Mouse (Mus musculus): Measurements from ENCODE around the gene 4930579F01Rik. TPM values are rescaled to one million over a fixed set of nuclear protein-coding genes. Genes with fewer than 3 reads are reported as not detected.
A peak's percentile ranks its signal among the peaks of the same experiment; 100 is the strongest.
"Not testable (repeated sequence)": the region's sequence is repeated elsewhere in the genome, so short reads cannot be mapped to it uniquely, and the experiment has no call there.

Gene 4930579F01Rik
- polyA plus RNA-seq, 1 experiment: not detected

DNA sequence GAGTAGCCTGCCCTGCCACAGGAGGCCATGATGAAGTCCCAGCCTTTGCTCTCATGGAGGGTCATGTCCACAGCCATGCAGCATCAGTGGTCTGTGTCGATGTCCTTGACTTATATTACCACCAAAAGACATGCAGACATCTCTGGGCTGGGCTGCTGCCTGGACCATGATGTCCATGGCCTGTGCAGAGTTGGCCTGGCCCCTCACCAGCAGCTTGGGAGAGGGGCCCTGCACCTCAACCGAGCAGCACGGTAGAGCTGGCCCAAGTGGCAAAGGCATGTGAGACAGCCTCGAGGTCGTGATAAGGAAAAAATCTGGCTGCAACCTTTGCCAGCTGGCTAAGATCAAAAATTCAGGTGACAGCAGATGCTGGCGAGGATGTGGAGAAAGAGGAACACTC, 54.0 kb downstream of the 4930579F01Rik start:
- H3K27ac ChIP-seq (ENCODE audit: insufficient read depth, low read depth, low read length): no peak overlapping the region
- TF ChIP-seq CTCF (conservative IDR thresholded peaks at IDR 0.05; ENCODE audit: insufficient read depth, insufficient read length, low read depth, low read length) (no peak), POLR2A (IDR thresholded peaks at IDR 0.05; ENCODE audit: low read depth, low read length) (no peak)
- no peak overlapping the region for H3K4me3 ChIP-seq (ENCODE audit: insufficient read depth, low read depth, low read length)
- peaks cover 3% of the 10 kb centered on the region; the same call in 1 of the 2 replicates for H3K4me1 ChIP-seq (ENCODE audit: control insufficient read depth, insufficient read depth, low read length)
- no peaks in the 10 kb centered on the region for H3K27me3 ChIP-seq (replicated peaks; ENCODE audit: control insufficient read depth, insufficient read depth, low read length)
- 88% methylated on average over 6 of the region's 6 CpGs for WGBS
- no peak for DNase-seq
- H3K36me3 ChIP-seq (ENCODE audit: control insufficient read depth, insufficient read depth, low read length): no peaks in the 10 kb centered on the region

DNA sequence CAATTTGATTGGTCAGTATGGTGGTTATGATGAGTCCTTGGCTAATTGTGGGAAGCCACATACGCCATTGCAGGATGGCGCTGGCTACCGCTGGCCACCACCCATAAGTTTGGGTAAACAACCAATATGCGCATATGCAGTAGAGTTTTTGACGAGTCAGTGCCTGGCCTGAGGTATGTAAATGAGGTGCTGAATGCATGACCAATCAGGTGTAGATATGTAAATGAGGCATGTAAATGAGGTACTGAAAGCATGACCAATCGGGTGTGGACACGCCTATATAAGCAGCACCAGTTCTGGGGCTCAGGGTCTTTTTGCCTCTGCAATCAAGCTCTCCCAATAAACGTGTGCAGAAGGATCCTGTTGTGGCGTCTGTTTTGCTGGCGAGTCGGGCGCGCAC, 55.5 kb downstream of the 4930579F01Rik start:
- WGBS: 94% methylated on average over 13 of the region's 13 CpGs
- H3K27ac ChIP-seq (ENCODE audit: insufficient read depth, low read depth, low read length); H3K27me3 ChIP-seq (replicated peaks; ENCODE audit: control insufficient read depth, insufficient read depth, low read length); DNase-seq; H3K4me3 ChIP-seq (ENCODE audit: insufficient read depth, low read depth, low read length); H3K36me3 ChIP-seq (ENCODE audit: control insufficient read depth, insufficient read depth, low read length); H3K4me1 ChIP-seq (ENCODE audit: control insufficient read depth, insufficient read depth, low read length): not testable (repeated sequence)

DNA sequence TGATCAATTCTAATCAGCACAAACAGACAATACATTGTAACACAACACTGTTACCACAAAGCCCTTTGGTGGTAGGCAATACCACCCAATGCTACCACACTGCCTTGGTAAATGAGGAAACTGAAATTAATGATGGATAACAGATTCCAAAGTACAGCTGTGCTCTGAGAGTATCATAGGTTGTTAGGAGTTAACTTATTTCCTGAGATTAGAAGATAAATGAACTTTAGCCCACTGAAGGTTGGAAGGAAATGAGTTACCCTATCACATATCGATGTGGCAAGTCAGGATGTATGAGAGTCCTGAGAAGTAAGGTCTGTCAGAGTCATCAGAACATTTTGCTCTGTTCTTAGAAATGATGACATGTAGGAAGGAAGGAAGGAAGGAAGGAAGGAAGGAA, 59.1 kb downstream of the 4930579F01Rik start:
- TF ChIP-seq CTCF (conservative IDR thresholded peaks at IDR 0.05; ENCODE audit: insufficient read depth, insufficient read length, low read depth, low read length): no peak
- no peak for TF ChIP-seq POLR2A (IDR thresholded peaks at IDR 0.05; ENCODE audit: low read depth, low read length)
- no peak overlapping the region for H3K27ac ChIP-seq (ENCODE audit: insufficient read depth, low read depth, low read length)
- no peaks in the 10 kb centered on the region for H3K36me3 ChIP-seq (ENCODE audit: control insufficient read depth, insufficient read depth, low read length)
- peak; percentile 12 for DNase-seq
- no peak overlapping the region for H3K4me3 ChIP-seq (ENCODE audit: insufficient read depth, low read depth, low read length)
- 24% methylated on average over 1 of the region's 1 CpGs for WGBS
- H3K27me3 ChIP-seq (replicated peaks; ENCODE audit: control insufficient read depth, insufficient read depth, low read length): no peaks in the 10 kb centered on the region
- H3K4me1 ChIP-seq (ENCODE audit: control insufficient read depth, insufficient read depth, low read length): no peaks in the 10 kb centered on the region; the same call in 1 of the 2 replicates

DNA sequence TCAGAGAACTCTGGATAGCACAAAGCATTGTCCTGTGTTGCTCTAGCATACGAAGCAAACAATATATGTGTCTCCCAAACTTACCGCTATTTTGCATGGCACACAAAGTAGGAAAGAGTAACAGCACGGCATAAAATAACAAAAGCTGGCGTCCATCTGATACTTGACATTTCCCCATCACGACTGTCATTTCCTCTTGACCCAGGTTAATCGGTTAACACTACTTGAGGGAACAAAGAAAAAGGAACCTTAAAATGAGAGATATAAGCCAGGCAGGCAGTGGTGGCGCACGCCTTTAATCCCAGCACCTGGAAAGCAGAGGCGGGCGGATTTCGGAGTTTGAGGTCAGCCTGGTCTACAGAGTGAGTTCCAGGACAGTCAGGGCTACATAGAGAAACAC, 59.7 kb downstream of the 4930579F01Rik start:
- Histone ChIP-seq H3K27ac (ENCODE audit: insufficient read depth, low read depth, low read length) (no peak overlapping the region), H3K27me3 (replicated peaks; ENCODE audit: control insufficient read depth, insufficient read depth, low read length) (no peaks in the 10 kb centered on the region), H3K4me1 (ENCODE audit: control insufficient read depth, insufficient read depth, low read length) (no peaks in the 10 kb centered on the region; the same call in 1 of the 2 replicates), H3K36me3 (ENCODE audit: control insufficient read depth, insufficient read depth, low read length) (no peaks in the 10 kb centered on the region), H3K4me3 (ENCODE audit: insufficient read depth, low read depth, low read length) (no peak overlapping the region)
- TF ChIP-seq CTCF (conservative IDR thresholded peaks at IDR 0.05; ENCODE audit: insufficient read depth, insufficient read length, low read depth, low read length) (no peak), POLR2A (IDR thresholded peaks at IDR 0.05; ENCODE audit: low read depth, low read length) (no peak)
- 77% methylated on average over 11 of the region's 11 CpGs for WGBS
- no peak for DNase-seq

DNA sequence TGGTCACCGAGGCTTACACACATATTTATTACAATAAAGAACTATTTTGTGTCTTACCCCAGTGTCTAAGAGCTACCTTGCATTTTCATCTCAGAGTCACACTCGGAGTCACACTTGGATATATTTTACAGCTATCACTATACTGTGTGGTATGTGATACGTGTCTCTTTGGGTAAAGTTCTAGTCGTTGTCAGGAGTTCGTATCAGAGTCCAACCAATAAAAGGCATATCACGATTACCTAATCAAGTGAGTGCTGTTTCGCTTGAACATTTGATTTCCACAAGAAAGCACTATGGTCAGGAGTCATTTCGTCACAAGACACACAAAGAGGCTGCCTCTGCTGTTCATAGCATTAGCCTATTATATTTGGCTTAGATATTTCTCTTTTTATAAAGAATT, 60.2 kb downstream of the 4930579F01Rik start:
- Histone ChIP-seq H3K4me3 (ENCODE audit: insufficient read depth, low read depth, low read length) (no peak overlapping the region), H3K27ac (ENCODE audit: insufficient read depth, low read depth, low read length) (no peak overlapping the region), H3K27me3 (replicated peaks; ENCODE audit: control insufficient read depth, insufficient read depth, low read length) (no peaks in the 10 kb centered on the region), H3K4me1 (ENCODE audit: control insufficient read depth, insufficient read depth, low read length) (no peaks in the 10 kb centered on the region; the same call in 1 of the 2 replicates), H3K36me3 (ENCODE audit: control insufficient read depth, insufficient read depth, low read length) (no peaks in the 10 kb centered on the region)
- DNase-seq: no peak
- 84% methylated on average over 8 of the region's 8 CpGs for WGBS
- TF ChIP-seq POLR2A (IDR thresholded peaks at IDR 0.05; ENCODE audit: low read depth, low read length) (no peak), CTCF (conservative IDR thresholded peaks at IDR 0.05; ENCODE audit: insufficient read depth, insufficient read length, low read depth, low read length) (no peak)

DNA sequence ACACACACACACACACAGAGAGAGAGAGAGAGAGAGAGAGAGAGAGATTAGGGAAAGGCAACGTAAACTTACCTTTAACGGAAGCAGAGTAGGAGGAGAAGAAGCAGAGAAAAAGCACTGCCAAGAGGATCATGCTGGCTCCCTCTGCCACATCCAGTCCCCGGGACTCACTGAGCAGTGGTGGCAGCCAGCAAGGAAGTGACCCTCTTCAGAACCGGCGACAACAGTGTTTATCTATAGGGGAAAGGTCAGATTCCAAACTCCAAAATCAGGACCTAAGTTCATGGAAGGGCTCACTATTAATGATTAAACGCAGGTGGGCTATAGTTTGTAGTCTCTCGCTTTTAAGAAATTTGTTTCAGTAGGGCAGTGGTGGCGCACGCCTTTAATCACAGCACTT, 62.5 kb downstream of the 4930579F01Rik start:
- Histone ChIP-seq H3K27ac (ENCODE audit: insufficient read depth, low read depth, low read length) (no peak overlapping the region), H3K4me3 (ENCODE audit: insufficient read depth, low read depth, low read length) (no peak overlapping the region), H3K4me1 (ENCODE audit: control insufficient read depth, insufficient read depth, low read length) (no peaks in the 10 kb centered on the region; the same call in 1 of the 2 replicates), H3K36me3 (ENCODE audit: control insufficient read depth, insufficient read depth, low read length) (no peaks in the 10 kb centered on the region), H3K27me3 (replicated peaks; ENCODE audit: control insufficient read depth, insufficient read depth, low read length) (no peaks in the 10 kb centered on the region)
- 49% methylated on average over 9 of the region's 9 CpGs for WGBS
- TF ChIP-seq POLR2A (IDR thresholded peaks at IDR 0.05; ENCODE audit: low read depth, low read length): no peak
- TF ChIP-seq CTCF (conservative IDR thresholded peaks at IDR 0.05; ENCODE audit: insufficient read depth, insufficient read length, low read depth, low read length): no peak
- DNase-seq: peak; percentile 32

DNA sequence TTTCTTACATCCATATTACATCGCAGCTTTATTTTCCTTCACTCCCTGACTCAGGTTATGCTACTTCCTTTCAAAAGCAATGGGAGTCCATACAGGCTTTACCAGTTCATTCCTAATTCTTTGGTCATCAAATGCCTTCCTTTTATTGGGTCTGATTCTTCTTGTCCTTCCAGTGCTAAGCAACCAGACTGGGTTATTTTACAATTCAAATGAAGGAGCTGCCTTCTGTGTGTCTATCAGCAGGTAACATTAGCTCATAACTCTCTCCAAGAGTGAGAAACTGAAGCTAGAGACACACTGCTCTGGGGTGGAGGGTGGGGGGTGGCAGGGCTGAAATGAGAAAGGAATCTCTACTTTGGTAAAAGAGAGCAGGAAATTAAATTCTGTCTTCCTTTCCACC, 62.9 kb downstream of the 4930579F01Rik start:
- Histone ChIP-seq H3K4me1 (ENCODE audit: control insufficient read depth, insufficient read depth, low read length) (no peaks in the 10 kb centered on the region; the same call in 1 of the 2 replicates), H3K27me3 (replicated peaks; ENCODE audit: control insufficient read depth, insufficient read depth, low read length) (no peaks in the 10 kb centered on the region), H3K4me3 (ENCODE audit: insufficient read depth, low read depth, low read length) (no peak overlapping the region), H3K27ac (ENCODE audit: insufficient read depth, low read depth, low read length) (no peak overlapping the region), H3K36me3 (ENCODE audit: control insufficient read depth, insufficient read depth, low read length) (no peaks in the 10 kb centered on the region)
- whole genome bisulfite sequencing: 71% methylated on average over 1 of the region's 1 CpGs
- DNase-seq: no peak
- TF ChIP-seq CTCF (conservative IDR thresholded peaks at IDR 0.05; ENCODE audit: insufficient read depth, insufficient read length, low read depth, low read length) (no peak), POLR2A (IDR thresholded peaks at IDR 0.05; ENCODE audit: low read depth, low read length) (no peak)

DNA sequence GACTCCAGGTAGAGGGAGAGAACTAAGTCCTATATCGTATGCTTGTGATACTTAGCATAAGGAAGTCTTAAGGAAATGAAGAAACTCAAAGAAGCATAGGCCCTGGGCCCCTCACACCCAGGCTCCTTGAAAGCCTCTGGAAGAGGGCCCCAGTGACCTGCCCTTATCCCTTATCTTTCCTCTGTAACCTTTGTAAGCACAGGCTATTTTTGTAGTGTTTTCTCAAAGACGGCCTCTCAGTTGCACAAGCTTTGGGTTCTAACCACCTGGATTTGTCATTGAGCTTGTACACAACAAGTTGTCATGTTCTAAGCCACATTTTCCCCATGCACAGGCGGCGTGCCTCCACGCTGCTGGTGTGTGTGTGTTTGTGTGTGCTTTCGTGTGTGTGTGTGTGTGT, 64.5 kb downstream of the 4930579F01Rik start:
- no peaks in the 10 kb centered on the region; the same call in 1 of the 2 replicates for H3K4me1 ChIP-seq (ENCODE audit: control insufficient read depth, insufficient read depth, low read length)
- DNase-seq: no peak
- TF ChIP-seq CTCF (conservative IDR thresholded peaks at IDR 0.05; ENCODE audit: insufficient read depth, insufficient read length, low read depth, low read length) (no peak), POLR2A (IDR thresholded peaks at IDR 0.05; ENCODE audit: low read depth, low read length) (no peak)
- no peak overlapping the region for H3K27ac ChIP-seq (ENCODE audit: insufficient read depth, low read depth, low read length)
- H3K4me3 ChIP-seq (ENCODE audit: insufficient read depth, low read depth, low read length): no peak overlapping the region
- H3K36me3 ChIP-seq (ENCODE audit: control insufficient read depth, insufficient read depth, low read length): no peaks in the 10 kb centered on the region
- no peaks in the 10 kb centered on the region for H3K27me3 ChIP-seq (replicated peaks; ENCODE audit: control insufficient read depth, insufficient read depth, low read length)
- 95% methylated on average over 6 of the region's 6 CpGs for WGBS

All from kidney, adult 2 months (tissue).